Mouse (Mus musculus) G1E-ER4 (cell line): Measurements from ENCODE around the gene Trhde. TPM values are rescaled to one million over a fixed set of nuclear protein-coding genes. Genes with fewer than 3 reads are reported as not detected.

ENCODE experiments used
- GATA1 ChIP-seq: IDR thresholded peaks from one replicate; pipeline ENCODE4 v1.8.0; 2012; ENCODE audit warnings: low read length, inconsistent platforms
- polyA plus RNA-seq: library from polyadenylated mRNA; stranded (reverse); fragments of >175 nt; gene quantifications from 2 replicates; pipeline ENCODE4 v1.2.3, GENCODE M21; 2012

Trhde gene
- polyA plus RNA-seq, 1 experiment: not detected

GRCm38 (mm10) chr10:114759240-114759639 is 42.9 kb downstream of the Trhde start:
- TF ChIP-seq GATA1: no peak

GRCm38 (mm10) chr10:114758614-114759013 is 43.5 kb downstream of the Trhde start:
- TF ChIP-seq GATA1: no peak

- no peak for TF ChIP-seq GATA1
These were observed 59.1 kb downstream of the Trhde start for GRCm38 (mm10) chr10:114742755-114743705.

GRCm38 (mm10) chr10:114739916-114740315 is 62.2 kb downstream of the Trhde start:
- no peak for TF ChIP-seq GATA1

GRCm38 (mm10) chr10:114737581-114737980 is 64.5 kb downstream of the Trhde start:
- TF ChIP-seq GATA1: no peak

GRCm38 (mm10) chr10:114736377-114736776 is 65.7 kb downstream of the Trhde start:
- no peak for TF ChIP-seq GATA1

- no peak for TF ChIP-seq GATA1
These were observed 66.4 kb downstream of the Trhde start for GRCm38 (mm10) chr10:114735678-114736077.

- no peak for TF ChIP-seq GATA1
These were observed 67.0 kb downstream of the Trhde start for GRCm38 (mm10) chr10:114735111-114735510.

- TF ChIP-seq GATA1: no peak
These were observed 76.5 kb downstream of the Trhde start for GRCm38 (mm10) chr10:114725591-114725990.

GRCm38 (mm10) chr10:114701791-114702190 is 100.3 kb downstream of the Trhde start:
- no peak for TF ChIP-seq GATA1

- no peak for TF ChIP-seq GATA1
These were observed 130.2 kb downstream of the Trhde start for GRCm38 (mm10) chr10:114671791-114672415.

GRCm38 (mm10) chr10:114593046-114593445 is 209.1 kb downstream of the Trhde start:
- TF ChIP-seq GATA1: no peak

- TF ChIP-seq GATA1: no peak
These were observed 223.2 kb downstream of the Trhde start for GRCm38 (mm10) chr10:114578926-114579325.

GRCm38 (mm10) chr10:114567891-114568290 is 234.2 kb downstream of the Trhde start:
- TF ChIP-seq GATA1: no peak

- no peak for TF ChIP-seq GATA1
These were observed 292.9 kb downstream of the Trhde start for GRCm38 (mm10) chr10:114509186-114509585.

- TF ChIP-seq GATA1: no peak
These were observed 313.3 kb downstream of the Trhde start for GRCm38 (mm10) chr10:114488806-114489205.

GRCm38 (mm10) chr10:114455591-114455990 is 346.5 kb downstream of the Trhde start:
- TF ChIP-seq GATA1: no peak
